Mouse (Mus musculus) MEL (cell line): ENCODE data around the gene Vsig8. TPM values are rescaled to one million over a fixed set of nuclear protein-coding genes. Genes with fewer than 3 reads are reported as not detected.

ENCODE experiments used
- DNase-seq: peaks from one replicate; pipeline ENCODE4 v3.0.0; 2011; ENCODE audit warnings: low read depth, low spot score
- H3K27ac ChIP-seq: 2 replicates; pipeline ENCODE4 v1.5.1; 2012; ENCODE audit warnings: low read depth, mild to moderate bottlenecking, control low read depth, low read length, moderate library complexity; ENCODE audit not compliant: control insufficient read depth
- H3K27me3 ChIP-seq, 2 experiments: fragments of 150-350 bp in 1 of 2; sonication (generic) in 1 of 2; 2 replicates each; pipeline ENCODE4 v1.6.1; 2012; ENCODE audit warnings: low read length in 2 of 2, mild to moderate bottlenecking in 2 of 2, improper control_type of control experiment in 1 of 2, moderate library complexity in 1 of 2; ENCODE audit not compliant: insufficient read depth in 2 of 2, control insufficient read depth in 1 of 2
- H3K36me3 ChIP-seq, 2 experiments: 2 replicates each; pipeline ENCODE4 v1.6.1; 2012 to 2014; ENCODE audit warnings: low read length in 2 of 2, improper control_type of control experiment in 1 of 2, inconsistent platforms in 1 of 2, mild to moderate bottlenecking in 1 of 2; ENCODE audit not compliant: insufficient read depth in 2 of 2, control insufficient read depth in 1 of 2
- H3K4me1 ChIP-seq, 2 experiments: fragments of 150-350 bp in 1 of 2; sonication (generic) in 1 of 2; 2 replicates each; pipeline ENCODE4 v1.6.1; 2012; ENCODE audit warnings: low read length in 2 of 2, improper control_type of control experiment in 1 of 2, mild to moderate bottlenecking in 1 of 2; ENCODE audit not compliant: insufficient read depth in 2 of 2, control insufficient read depth in 1 of 2
- H3K4me3 ChIP-seq, 2 experiments: fragments of 150-350 bp in 1 of 2; sonication (generic) in 1 of 2; 2 replicates each; pipeline ENCODE4 v1.5.1; 2012; ENCODE audit warnings: low read depth in 2 of 2, low read length in 2 of 2, mild to moderate bottlenecking in 2 of 2, moderate library complexity in 2 of 2, control low read depth in 1 of 2, improper control_type of control experiment in 1 of 2; ENCODE audit not compliant: control insufficient read depth in 1 of 2, insufficient read depth in 1 of 2
- H3K79me2 ChIP-seq: 2 replicates; pipeline ENCODE4 v1.6.1; 2012; ENCODE audit warnings: mild to moderate bottlenecking, low read length, moderate library complexity; ENCODE audit not compliant: control insufficient read depth, poor library complexity, insufficient read depth
- H3K9ac ChIP-seq: 2 replicates; pipeline ENCODE4 v1.6.1; 2012; ENCODE audit warnings: low read depth, mild to moderate bottlenecking, control low read depth, low read length, moderate library complexity; ENCODE audit not compliant: control insufficient read depth, poor library complexity, severe bottlenecking
- H3K9me3 ChIP-seq: fragments of 150-350 bp; sonication (generic); replicated peaks from 2 replicates; pipeline ENCODE4 v1.6.1; 2012; ENCODE audit warnings: mild to moderate bottlenecking, low read length, improper control_type of control experiment, moderate library complexity; ENCODE audit not compliant: insufficient read depth
- BHLHE40 ChIP-seq: IDR thresholded peaks from 2 replicates; pipeline ENCODE4 v1.6.1; 2012; ENCODE audit warnings: low read depth, mild to moderate bottlenecking, inconsistent platforms, low read length, improper control_type of control experiment, borderline replicate concordance
- CTCF ChIP-seq, 3 experiments: IDR thresholded peaks in 2 of 3; conservative IDR thresholded peaks in 1 of 3; 2 replicates each; pipeline ENCODE4 v1.5.1; 2011 to 2012; ENCODE audit warnings: low read length in 3 of 3, low read depth in 2 of 3, mild to moderate bottlenecking in 2 of 3, improper control_type of control experiment in 1 of 3, inconsistent platforms in 1 of 3, mixed read lengths in 1 of 3, moderate library complexity in 1 of 3; ENCODE audit not compliant: control insufficient read depth in 1 of 3, insufficient read depth in 1 of 3, poor library complexity in 1 of 3, severe bottlenecking in 1 of 3
- E2F4 ChIP-seq: IDR thresholded peaks from 2 replicates; pipeline ENCODE4 v1.6.1; 2011; ENCODE audit warnings: low read depth, low read length, improper control_type of control experiment, borderline replicate concordance
- ELF1 ChIP-seq: IDR thresholded peaks from 2 replicates; pipeline ENCODE4 v1.6.1; 2014; ENCODE audit warnings: low read depth, mild to moderate bottlenecking, inconsistent platforms, low read length, improper control_type of control experiment, moderate library complexity
- EP300 ChIP-seq, 2 experiments: IDR thresholded peaks; 2 replicates each; pipeline ENCODE4 v1.6.1; 2011; ENCODE audit warnings: improper control_type of control experiment in 2 of 2, low read length in 2 of 2, low read depth in 1 of 2, mild to moderate bottlenecking in 1 of 2
- ETS1 ChIP-seq: IDR thresholded peaks from 2 replicates; pipeline ENCODE4 v1.6.1; 2012; ENCODE audit warnings: low read depth, mild to moderate bottlenecking, inconsistent platforms, low read length, improper control_type of control experiment, moderate library complexity
- JUND ChIP-seq: IDR thresholded peaks from 2 replicates; pipeline ENCODE4 v1.6.1; 2011; ENCODE audit warnings: low read depth, mild to moderate bottlenecking, improper control_type of control experiment, low read length
- MAFK ChIP-seq: IDR thresholded peaks from 2 replicates; pipeline ENCODE4 v1.6.1; 2011; ENCODE audit warnings: low read depth, mild to moderate bottlenecking, low read length, improper control_type of control experiment, borderline replicate concordance
- MAX ChIP-seq: IDR thresholded peaks from 2 replicates; pipeline ENCODE4 v1.6.1; 2011; ENCODE audit warnings: low read length, improper control_type of control experiment
- MEF2A ChIP-seq: IDR thresholded peaks from 2 replicates; pipeline ENCODE4 v1.6.1; 2014; ENCODE audit warnings: low read depth, mild to moderate bottlenecking, inconsistent platforms, low read length, improper control_type of control experiment; ENCODE audit not compliant: poor library complexity, insufficient replicate concordance, severe bottlenecking; ENCODE audit errors: extremely low read depth
- NRF1 ChIP-seq: IDR thresholded peaks from 2 replicates; pipeline ENCODE4 v1.6.1; 2014; ENCODE audit warnings: low read depth, mild to moderate bottlenecking, inconsistent platforms, low read length, improper control_type of control experiment, moderate library complexity; ENCODE audit not compliant: poor library complexity, insufficient read depth, severe bottlenecking
- POLR2AphosphoS2 ChIP-seq: IDR thresholded peaks from 2 replicates; pipeline ENCODE4 v1.6.1; 2011; ENCODE audit warnings: low read length, improper control_type of control experiment
- POLR2AphosphoS5 ChIP-seq: IDR thresholded peaks from 2 replicates; pipeline ENCODE4 v1.6.1; 2012; ENCODE audit warnings: low read depth, borderline replicate concordance, mild to moderate bottlenecking, inconsistent platforms, low read length, moderate library complexity, mixed read lengths
- RCOR1 ChIP-seq: IDR thresholded peaks from 2 replicates; pipeline ENCODE4 v1.6.1; 2012; ENCODE audit warnings: low read depth, mild to moderate bottlenecking, inconsistent platforms, low read length, improper control_type of control experiment
- SIN3A ChIP-seq: IDR thresholded peaks from 2 replicates; pipeline ENCODE4 v1.6.1; 2012; ENCODE audit warnings: low read length, improper control_type of control experiment, inconsistent platforms
- TBP ChIP-seq: IDR thresholded peaks from 2 replicates; pipeline ENCODE4 v1.8.0; 2011; ENCODE audit warnings: low read depth, low read length, improper control_type of control experiment
- UBTF ChIP-seq: IDR thresholded peaks from 2 replicates; pipeline ENCODE4 v1.6.1; 2012; ENCODE audit warnings: low read depth, mild to moderate bottlenecking, inconsistent platforms, low read length, improper control_type of control experiment, moderate library complexity, borderline replicate concordance; ENCODE audit not compliant: insufficient read depth
- ZKSCAN1 ChIP-seq: IDR thresholded peaks from 2 replicates; pipeline ENCODE4 v1.6.1; 2012; ENCODE audit warnings: low read depth, mild to moderate bottlenecking, inconsistent platforms, low read length, improper control_type of control experiment, moderate library complexity
- ZMIZ1 ChIP-seq: IDR thresholded peaks from 2 replicates; pipeline ENCODE4 v1.6.1; 2012; ENCODE audit warnings: low read depth, mild to moderate bottlenecking, inconsistent platforms, low read length, improper control_type of control experiment, moderate library complexity
- ZNF384 ChIP-seq: IDR thresholded peaks from 2 replicates; pipeline ENCODE4 v1.6.1; 2012; ENCODE audit warnings: low read depth, mild to moderate bottlenecking, inconsistent platforms, low read length, improper control_type of control experiment
- polyA plus RNA-seq, 2 experiments: library from polyadenylated mRNA; stranded (reverse) in 1 of 2; unstranded in 1 of 2; fragments of >175 nt in 1 of 2; fragments of >200 nt in 1 of 2; gene quantifications; 2 replicates each; pipeline versions ENCODE4 v1.2.1 to v1.2.4; 2012; ENCODE audit warnings: low replicate concordance in 2 of 2, low read depth in 1 of 2; ENCODE audit not compliant: insufficient read length in 2 of 2, insufficient read depth in 1 of 2, missing spikeins in 1 of 2
- total RNA-seq: library from RNA; depleted of rRNA; stranded (reverse); fragments of 300-350 nt; gene quantifications from 2 replicates; pipeline ENCODE4 v1.2.3, GENCODE M21; 2012

The Vsig8 gene
- total and polyA plus RNA-seq, 3 experiments, result not detected

GRCm38 (mm10) chr1:172585612-172586567 lies 30.2 kb downstream of the Vsig8 start:
- no peaks in the 10 kb centered on the region for H3K9me3 ChIP-seq
- no peak for DNase-seq
- no peak overlapping the region for H3K9ac ChIP-seq
- H3K4me3 ChIP-seq, result no peak overlapping the region
- H3K27ac ChIP-seq, result no peak overlapping the region
- no peak for TF ChIP-seq BHLHE40
- no peak for TF ChIP-seq TBP
- no peak for TF ChIP-seq CTCF (IDR thresholded peaks at IDR 0.05 in 2 of 3, conservative IDR thresholded peaks at IDR 0.05 in 1 of 3; ENCODE audit: control insufficient read depth in 1 of 3, insufficient read depth in 1 of 3, low read depth in 2 of 3, low read length in 3 of 3, poor library complexity in 1 of 3, severe bottlenecking in 1 of 3)
- no peak for TF ChIP-seq JUND
- no peak for TF ChIP-seq MEF2A
- TF ChIP-seq ZMIZ1, result no peak
- no peak for TF ChIP-seq RCOR1
- TF ChIP-seq MAFK, result no peak
- TF ChIP-seq ZKSCAN1, result no peak
- TF ChIP-seq POLR2AphosphoS2, result no peak
- no peak for TF ChIP-seq NRF1
- TF ChIP-seq SIN3A, result no peak
- TF ChIP-seq ELF1, result no peak
- TF ChIP-seq E2F4, result no peak
- TF ChIP-seq ZNF384, result no peak
- no peak for TF ChIP-seq UBTF
- TF ChIP-seq EP300 (IDR thresholded peaks at IDR 0.05; ENCODE audit: low read depth in 1 of 2, low read length in 2 of 2), result no peak
- TF ChIP-seq ETS1, result no peak
- TF ChIP-seq POLR2AphosphoS5, result no peak
- no peak for TF ChIP-seq MAX
- H3K27me3 ChIP-seq, result peaks cover 0 to 6% of the 10 kb centered on the region in 2 experiments; a peak in 2 of 4 replicates
- no peaks in the 10 kb centered on the region for H3K79me2 ChIP-seq
- H3K36me3 ChIP-seq, result no peaks in the 10 kb centered on the region
- H3K4me1 ChIP-seq, result no peaks in the 10 kb centered on the region
